Mouse (Mus musculus) forebrain, postnatal 0 days (tissue): ENCODE results near the gene Orc3. TPM values are rescaled to one million over a fixed set of nuclear protein-coding genes. Genes with fewer than 3 reads are reported as not detected.

ENCODE experiments used
- ATAC-seq: fragments of 200-750 bp; cut with Nextera tagmentation; 2 replicates; pipeline ENCODE4 v1.8.0; 2017; ENCODE audit warnings: mild to moderate bottlenecking, moderate library complexity
- DNase-seq: peaks from one replicate; pipeline ENCODE4 v3.0.0-alpha.2; 2015
- H3K27ac ChIP-seq: fragments of 300-500 bp; sonication (generic); 2 replicates; pipeline ENCODE4 v1.5.1; 2014; ENCODE audit warnings: low read depth, mild to moderate bottlenecking, antibody characterized with exemption, low read length, moderate library complexity, mixed read lengths
- H3K27me3 ChIP-seq: fragments of 300-500 bp; sonication (generic); 2 replicates; pipeline ENCODE4 v1.6.1; 2014; ENCODE audit warnings: mild to moderate bottlenecking, low read length, mixed read lengths; ENCODE audit not compliant: insufficient read depth
- H3K36me3 ChIP-seq: fragments of 300-500 bp; sonication (generic); 2 replicates; pipeline ENCODE4 v1.6.1; 2014; ENCODE audit warnings: mild to moderate bottlenecking, moderate library complexity; ENCODE audit not compliant: insufficient read depth
- H3K4me1 ChIP-seq: fragments of 300-500 bp; sonication (generic); 2 replicates; pipeline ENCODE4 v1.6.1; 2014; ENCODE audit warnings: antibody characterized with exemption; ENCODE audit not compliant: insufficient read depth
- H3K4me2 ChIP-seq: fragments of 300-500 bp; sonication (generic); 2 replicates; pipeline ENCODE4 v1.6.1; 2014; ENCODE audit warnings: low read depth, mild to moderate bottlenecking, moderate library complexity
- H3K4me3 ChIP-seq: fragments of 300-500 bp; sonication (generic); 2 replicates; pipeline ENCODE4 v1.5.1; 2014; ENCODE audit warnings: low read depth, low read length, mixed read lengths
- H3K9ac ChIP-seq: fragments of 300-500 bp; sonication (generic); 2 replicates; pipeline ENCODE4 v1.6.1; 2014; ENCODE audit warnings: mild to moderate bottlenecking
- H3K9me3 ChIP-seq: fragments of 300-500 bp; sonication (generic); 2 replicates; pipeline ENCODE4 v1.6.1; 2016; ENCODE audit warnings: low read length
- CTCF ChIP-seq: sonication (generic); IDR thresholded peaks from 2 replicates; pipeline ENCODE4 v1.5.1; 2016; ENCODE audit warnings: antibody characterized with exemption, control low read depth, low read depth
- WGBS: fragments of 180-500 bp; shearing (Covaris S2); extraction: QIAGEN DNeasy Blood & Tissue Kit; methylation state at CpG from one replicate; pipeline ENCODE4 v1.1.7; 2014; 5-methylcytosine and 5-hydroxymethylcytosine counted together
- polyA plus RNA-seq: library from polyadenylated mRNA; unstranded; fragments of >200 nt; fragmentation: Nextera tagmentation; extraction: Ambion mirVana; gene quantifications from 2 replicates; pipeline ENCODE4 v1.2.1, GENCODE M21; 2015
- total RNA-seq: library from RNA; depleted of rRNA; stranded (reverse); fragments of >200 nt; gene quantifications from 2 replicates; pipeline ENCODE4 v1.2.3, GENCODE M21; 2014; rRNA removed

The Orc3 gene
- 82.4 and 88.0 TPM in 2 replicates for total RNA-seq
- 66.6 and 68.0 TPM in 2 replicates for polyA plus RNA-seq

DNA sequence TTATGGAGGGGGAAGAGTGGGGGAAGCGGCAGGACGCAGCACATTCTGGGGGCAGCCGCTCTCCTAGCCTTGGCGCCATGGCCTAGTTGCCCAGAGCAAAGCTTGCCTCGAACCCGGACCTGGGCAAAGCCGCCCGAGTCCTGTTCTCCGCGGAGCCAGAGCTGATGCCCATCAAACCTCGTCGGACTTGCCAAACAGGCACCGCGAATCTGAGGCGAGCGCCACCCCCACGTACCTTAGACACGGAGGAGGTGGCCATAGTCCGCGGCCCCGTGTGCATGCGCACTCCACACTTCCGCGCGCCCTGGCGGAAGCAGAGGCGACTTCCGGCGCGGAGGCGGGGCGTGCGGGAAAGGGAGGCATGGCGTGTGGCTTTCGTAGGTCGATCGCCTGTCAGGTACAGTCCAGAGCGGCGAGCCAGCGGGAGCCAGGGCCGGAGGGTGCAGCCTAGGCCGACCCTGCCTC, at the start of gene Orc3, which contains the start of gene Rars2:
Orc3 (minus strand) TSS at position 315 of the 465 bp plus-strand sequence.
Rars2 (plus strand) TSS at position 328 of the 465 bp plus-strand sequence.
- Histone ChIP-seq H3K4me2 (peak within 1 kb of the TSS; percentile 90), H3K9me3 (no peaks in the 10 kb centered on the region), H3K36me3 (peaks cover 5% of the 10 kb centered on the region; the same call in 1 of the 2 replicates), H3K27me3 (no peaks in the 10 kb centered on the region), H3K9ac (peak within 1 kb of the TSS; percentile 85), H3K27ac (peak within 1 kb of the TSS; percentile 86), H3K4me1 (peaks cover 16% of the 10 kb centered on the region), H3K4me3 (peak within 1 kb of the TSS; percentile 87)
- DNase-seq (peak; percentile 92), ATAC-seq (peak; percentile 99)
- WGBS: under 1% methylated on average over 42 of the region's 42 CpGs
- TF ChIP-seq CTCF: peak; percentile 62

DNA sequence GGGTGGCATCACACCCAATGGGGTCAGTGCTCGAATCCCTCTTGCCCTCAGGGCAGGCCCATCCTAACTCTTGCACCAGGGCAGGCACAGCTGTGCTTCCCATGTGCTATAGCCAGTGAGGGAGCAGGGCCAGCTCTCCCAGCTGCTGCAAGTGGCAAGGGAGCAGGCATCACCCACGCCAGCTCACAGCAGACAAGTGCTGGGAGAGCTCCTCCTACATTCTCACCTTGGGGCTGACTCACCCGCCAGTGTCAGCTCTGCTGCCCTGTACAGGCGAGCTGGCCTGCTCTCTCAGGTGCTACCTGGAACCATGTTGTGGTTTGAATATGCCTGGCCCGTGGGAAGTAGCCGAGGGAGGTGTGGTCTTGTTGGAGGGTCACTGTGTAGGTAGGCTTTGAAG, 47.2 kb upstream of the Orc3 start:
- Histone ChIP-seq H3K9me3 (no peaks in the 10 kb centered on the region), H3K9ac (no peak overlapping the region), H3K4me3 (no peak overlapping the region), H3K27ac (no peak overlapping the region), H3K36me3 (peaks cover 68% of the 10 kb centered on the region), H3K4me1 (no peaks in the 10 kb centered on the region), H3K27me3 (no peaks in the 10 kb centered on the region), H3K4me2 (no peak overlapping the region)
- no peak for TF ChIP-seq CTCF
- DNase-seq: no peak
- ATAC-seq: no peak
- 96% methylated on average over 6 of the region's 6 CpGs for whole genome bisulfite sequencing

- Histone ChIP-seq H3K27me3 (no peaks in the 10 kb centered on the region), H3K4me3 (no peak overlapping the region), H3K27ac (no peak overlapping the region), H3K4me2 (no peak overlapping the region), H3K9ac (no peak overlapping the region), H3K36me3 (peaks cover 69% of the 10 kb centered on the region), H3K4me1 (no peaks in the 10 kb centered on the region), H3K9me3 (no peaks in the 10 kb centered on the region)
- no peak for ATAC-seq
- 94% methylated on average over 2 of the region's 2 CpGs for WGBS
- no peak for TF ChIP-seq CTCF
- no peak for DNase-seq
Observed at GRCm38 (mm10) chr4:34661514-34661913, 46.8 kb upstream of the Orc3 start.

DNA sequence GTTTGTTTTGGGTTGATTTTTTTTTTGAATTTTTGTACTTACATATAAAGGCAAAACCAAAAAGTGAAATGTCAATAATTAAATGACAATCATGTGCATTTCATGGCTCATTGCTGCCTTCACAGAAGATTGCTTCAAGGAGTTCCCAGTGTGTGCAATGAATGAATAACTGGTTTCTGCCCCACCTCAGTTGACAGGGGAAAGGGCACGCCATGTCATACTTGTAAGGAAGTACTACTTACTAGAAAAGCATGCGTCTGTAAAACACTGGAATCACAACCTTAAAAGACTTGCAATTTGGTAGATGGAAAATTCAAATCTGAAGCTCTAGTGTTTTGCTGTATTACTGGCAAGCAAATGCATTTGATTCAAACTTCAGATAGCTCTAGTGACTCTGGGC, 44.3 kb upstream of the Orc3 start:
- peaks cover 74% of the 10 kb centered on the region for H3K36me3 ChIP-seq
- no peak for ATAC-seq
- no peak overlapping the region for H3K4me2 ChIP-seq

GRCm38 (mm10) chr4:34656101-34656500, 41.4 kb upstream of the Orc3 start:
- TF ChIP-seq CTCF: no peak
- peaks cover 75% of the 10 kb centered on the region for H3K36me3 ChIP-seq
- 95% methylated on average over 10 of the region's 10 CpGs for WGBS

More for the DNA sequence above, 44.3 kb upstream of the Orc3 start:
- H3K4me1 ChIP-seq: no peaks in the 10 kb centered on the region
- TF ChIP-seq CTCF: no peak
- WGBS: 93% methylated on average over 2 of the region's 2 CpGs
- no peak overlapping the region for H3K27ac ChIP-seq
- DNase-seq: no peak
- H3K4me3 ChIP-seq: no peak overlapping the region
- no peaks in the 10 kb centered on the region for H3K9me3 ChIP-seq
- H3K9ac ChIP-seq: no peak overlapping the region
- H3K27me3 ChIP-seq: no peaks in the 10 kb centered on the region

GRCm38 (mm10) chr4:34653179-34653578, 38.4 kb upstream of the Orc3 start:
- Histone ChIP-seq H3K9ac (no peak overlapping the region), H3K36me3 (peaks cover 51% of the 10 kb centered on the region), H3K4me2 (no peak overlapping the region), H3K9me3 (no peaks in the 10 kb centered on the region), H3K27me3 (no peaks in the 10 kb centered on the region), H3K4me3 (no peak overlapping the region), H3K27ac (no peak overlapping the region), H3K4me1 (no peaks in the 10 kb centered on the region)
- ATAC-seq (no peak), DNase-seq (no peak)
- WGBS: 95% methylated on average over 7 of the region's 7 CpGs
- TF ChIP-seq CTCF: no peak

More at GRCm38 (mm10) chr4:34656101-34656500, 41.4 kb upstream of the Orc3 start:
- Histone ChIP-seq H3K4me3 (no peak overlapping the region), H3K27ac (no peak overlapping the region), H3K4me1 (no peaks in the 10 kb centered on the region), H3K9ac (no peak overlapping the region), H3K27me3 (no peaks in the 10 kb centered on the region), H3K9me3 (no peaks in the 10 kb centered on the region), H3K4me2 (no peak overlapping the region)
- DNase-seq (no peak), ATAC-seq (no peak)

- H3K36me3 ChIP-seq: peaks cover 41% of the 10 kb centered on the region
- H3K9ac ChIP-seq: no peak overlapping the region
- no peaks in the 10 kb centered on the region for H3K27me3 ChIP-seq
- no peak overlapping the region for H3K4me2 ChIP-seq
- no peaks in the 10 kb centered on the region for H3K4me1 ChIP-seq
- no peak overlapping the region for H3K27ac ChIP-seq
- DNase-seq (no peak), ATAC-seq (no peak)
- H3K4me3 ChIP-seq: no peak overlapping the region
- no peak for TF ChIP-seq CTCF
- no peaks in the 10 kb centered on the region for H3K9me3 ChIP-seq
Observed at GRCm38 (mm10) chr4:34644779-34645178, 30.0 kb upstream of the Orc3 start.

GRCm38 (mm10) chr4:34640731-34641130, 26.0 kb upstream of the Orc3 start:
- ATAC-seq: no peak
- WGBS: 98% methylated on average over 3 of the region's 3 CpGs

More at GRCm38 (mm10) chr4:34640731-34641130, 26.0 kb upstream of the Orc3 start:
- no peak for DNase-seq
- Histone ChIP-seq H3K4me3 (no peak overlapping the region), H3K27ac (no peak overlapping the region), H3K27me3 (no peaks in the 10 kb centered on the region), H3K4me2 (no peak overlapping the region), H3K36me3 (peaks cover 26% of the 10 kb centered on the region), H3K4me1 (no peaks in the 10 kb centered on the region), H3K9ac (no peak overlapping the region), H3K9me3 (no peaks in the 10 kb centered on the region)
- TF ChIP-seq CTCF: no peak
